Mouse (Mus musculus): ENCODE data around the gene Col16a1. TPM values are rescaled to one million over a fixed set of nuclear protein-coding genes. Genes with fewer than 3 reads are reported as not detected.

The Col16a1 gene
- polyA plus RNA-seq, 1 experiment from 2014 or later, result 3.1 TPM

DNA sequence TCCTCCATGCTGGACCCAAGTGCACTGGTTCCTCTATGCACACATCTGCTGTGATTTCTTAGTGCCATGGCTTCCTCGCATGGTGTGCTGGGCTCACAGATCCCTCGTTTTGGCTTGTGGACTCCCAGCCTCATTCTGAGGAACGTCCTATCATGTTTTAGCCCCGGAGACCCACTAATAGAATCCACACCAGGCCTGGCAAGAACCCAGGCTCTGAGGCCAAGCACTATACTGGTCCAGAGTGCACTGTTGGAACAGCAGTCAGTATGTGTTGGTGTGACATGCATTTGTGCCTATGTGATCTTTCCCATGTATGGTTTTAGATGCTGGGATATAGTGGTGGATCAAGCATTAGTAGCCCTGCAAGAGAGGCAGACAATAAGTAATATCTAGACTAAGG, 25.7 kb downstream of the Col16a1 start:
- H3K27me3 ChIP-seq (ENCODE audit: control insufficient read depth, insufficient read depth, low read depth, low read length), result no peaks in the 10 kb centered on the region; the same call in none of the 2 replicates
- 59% methylated on average over 4 of the region's 4 CpGs for WGBS (ENCODE audit: insufficient replicate concordance)

DNA sequence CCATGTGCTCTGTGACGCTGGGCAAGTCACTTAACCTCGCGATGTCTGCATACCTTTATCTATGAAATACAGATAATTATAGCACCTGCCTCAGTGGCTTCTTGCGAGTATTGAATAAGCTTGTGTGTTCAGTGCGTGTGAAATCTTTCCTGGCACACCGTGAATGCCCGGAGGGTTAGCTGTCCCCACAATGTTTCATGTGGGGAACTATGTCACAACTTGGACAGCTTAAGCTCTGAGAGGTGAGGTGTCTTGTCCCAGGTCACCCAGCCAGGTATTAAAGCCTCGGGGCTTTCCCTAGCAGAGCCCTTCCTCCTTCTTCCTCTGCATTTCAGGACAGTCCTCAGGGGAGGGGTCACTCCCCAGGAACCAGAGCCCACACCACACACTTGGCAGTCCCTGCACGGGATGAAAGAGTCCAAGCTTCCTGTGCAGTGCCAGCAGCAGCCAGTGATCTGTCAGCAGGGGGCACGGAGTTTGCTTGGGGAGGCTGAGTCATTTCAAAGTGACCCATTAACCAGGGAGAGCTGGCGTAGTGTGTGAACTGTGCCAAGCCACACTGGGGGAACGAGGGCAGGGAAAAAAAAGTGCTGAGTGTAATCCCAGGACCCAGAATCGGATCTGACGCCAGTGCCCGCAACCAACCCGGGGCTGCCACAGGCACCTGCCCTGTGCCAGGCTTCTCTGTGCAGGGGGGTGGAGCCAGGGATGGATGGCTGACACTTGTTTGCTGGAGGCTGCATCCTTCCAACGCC, 27.3 kb downstream of the Col16a1 start:
- no peak overlapping the region for H3K4me3 ChIP-seq (ENCODE audit: low read depth, low read length)
- H3K9ac ChIP-seq (ENCODE audit: low read depth, low read length), result no peak overlapping the region
- no peak for ATAC-seq (ENCODE audit: low read depth)
- H3K27me3 ChIP-seq (ENCODE audit: control insufficient read depth, insufficient read depth, low read depth, low read length), result no peaks in the 10 kb centered on the region; the same call in none of the 2 replicates
- no peaks in the 10 kb centered on the region for H3K36me3 ChIP-seq (ENCODE audit: control insufficient read depth, insufficient read depth)
- H3K9me3 ChIP-seq (replicated peaks; ENCODE audit: control insufficient read depth, low read length), result no peaks in the 10 kb centered on the region
- H3K27ac ChIP-seq (ENCODE audit: low read length), result no peak overlapping the region
- no peak overlapping the region for H3K4me2 ChIP-seq (ENCODE audit: low read depth, low read length)
- no peaks in the 10 kb centered on the region for H3K4me1 ChIP-seq (ENCODE audit: control insufficient read depth, low read depth, low read length)
- 55% methylated on average over 17 of the region's 17 CpGs for WGBS (ENCODE audit: insufficient replicate concordance)

More for the DNA sequence above, 25.7 kb downstream of the Col16a1 start:
- no peaks in the 10 kb centered on the region for H3K9me3 ChIP-seq (replicated peaks; ENCODE audit: control insufficient read depth, low read length)
- H3K4me2 ChIP-seq (ENCODE audit: low read depth, low read length), result no peak overlapping the region
- H3K27ac ChIP-seq (ENCODE audit: low read length), result no peak overlapping the region
- H3K4me3 ChIP-seq (ENCODE audit: low read depth, low read length), result no peak overlapping the region
- no peaks in the 10 kb centered on the region for H3K36me3 ChIP-seq (ENCODE audit: control insufficient read depth, insufficient read depth)
- H3K9ac ChIP-seq (ENCODE audit: low read depth, low read length), result no peak overlapping the region
- ATAC-seq (ENCODE audit: low read depth), result no peak
- H3K4me1 ChIP-seq (ENCODE audit: control insufficient read depth, low read depth, low read length), result no peaks in the 10 kb centered on the region

DNA sequence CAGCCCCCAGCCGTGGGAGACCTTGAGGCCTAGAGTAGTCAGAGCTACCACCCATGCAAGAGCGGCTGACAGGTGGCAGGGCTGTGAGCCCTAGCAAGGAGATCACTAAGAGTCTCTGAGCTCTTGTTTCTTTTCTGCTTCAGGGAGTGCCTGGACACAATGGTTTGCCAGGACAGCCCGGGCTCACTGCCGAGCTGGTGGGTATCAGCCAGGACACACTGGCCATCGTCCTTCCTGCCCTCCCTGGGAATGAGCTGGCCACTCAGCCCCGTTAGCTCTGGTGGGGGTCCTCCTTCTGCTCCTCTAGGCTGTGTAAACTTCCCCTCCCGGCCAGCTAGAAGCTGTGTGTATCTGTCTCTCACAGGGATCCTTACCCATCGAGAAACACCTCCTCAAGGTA, 29.2 kb downstream of the Col16a1 start:
- no peak overlapping the region for H3K27ac ChIP-seq (ENCODE audit: low read length)
- ATAC-seq (ENCODE audit: low read depth), result no peak
- no peak overlapping the region for H3K4me2 ChIP-seq (ENCODE audit: low read depth, low read length)
- H3K27me3 ChIP-seq (ENCODE audit: control insufficient read depth, insufficient read depth, low read depth, low read length), result no peaks in the 10 kb centered on the region; the same call in none of the 2 replicates
- H3K4me1 ChIP-seq (ENCODE audit: control insufficient read depth, low read depth, low read length), result no peaks in the 10 kb centered on the region
- no peak overlapping the region for H3K9ac ChIP-seq (ENCODE audit: low read depth, low read length)
- no peaks in the 10 kb centered on the region for H3K9me3 ChIP-seq (replicated peaks; ENCODE audit: control insufficient read depth, low read length)
- WGBS (ENCODE audit: insufficient replicate concordance), result 45% methylated on average over 8 of the region's 8 CpGs
- H3K36me3 ChIP-seq (ENCODE audit: control insufficient read depth, insufficient read depth), result no peaks in the 10 kb centered on the region
- no peak overlapping the region for H3K4me3 ChIP-seq (ENCODE audit: low read depth, low read length)

DNA sequence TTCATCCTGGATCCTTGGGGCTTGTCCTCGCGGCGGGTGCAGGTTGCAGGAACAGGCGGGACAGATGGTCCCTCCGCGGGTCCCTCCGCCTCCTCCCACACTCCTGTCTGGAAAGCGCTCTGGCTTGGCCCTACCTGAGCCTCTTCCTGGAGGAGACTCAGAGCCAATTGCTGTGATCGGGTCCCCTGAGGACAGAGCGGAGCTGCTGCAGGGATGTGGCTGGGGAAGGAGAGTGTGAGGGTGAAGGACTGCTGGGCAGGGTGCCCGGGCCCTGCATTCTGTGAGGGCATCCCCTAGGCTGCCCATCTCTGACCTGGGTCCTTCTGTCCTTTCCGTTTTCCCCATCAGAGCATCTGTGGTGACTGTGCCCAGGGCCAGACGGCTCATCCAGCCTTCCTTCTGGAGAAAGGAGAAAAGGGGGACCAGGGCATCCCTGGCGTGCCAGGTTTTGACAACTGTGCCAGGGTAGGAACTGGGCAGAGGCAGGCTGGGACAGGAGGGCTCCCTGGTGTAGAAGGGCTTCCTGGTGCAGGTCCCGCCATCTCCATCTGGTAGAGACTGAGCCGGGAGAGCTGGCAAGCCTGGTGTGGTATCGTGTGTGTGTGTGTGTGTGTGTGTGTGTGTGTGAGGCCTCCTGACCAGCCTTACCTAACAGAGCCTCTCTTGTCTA, 31.3 kb downstream of the Col16a1 start:
- no peaks in the 10 kb centered on the region for H3K9me3 ChIP-seq (replicated peaks; ENCODE audit: control insufficient read depth, low read length)
- 43% methylated on average over 17 of the region's 17 CpGs for WGBS (ENCODE audit: insufficient replicate concordance)
- no peak overlapping the region for H3K27ac ChIP-seq (ENCODE audit: low read length)
- no peaks in the 10 kb centered on the region; the same call in none of the 2 replicates for H3K27me3 ChIP-seq (ENCODE audit: control insufficient read depth, insufficient read depth, low read depth, low read length)
- no peaks in the 10 kb centered on the region for H3K4me1 ChIP-seq (ENCODE audit: control insufficient read depth, low read depth, low read length)
- H3K9ac ChIP-seq (ENCODE audit: low read depth, low read length), result no peak overlapping the region
- ATAC-seq (ENCODE audit: low read depth), result no peak
- H3K4me3 ChIP-seq (ENCODE audit: low read depth, low read length), result no peak overlapping the region
- H3K4me2 ChIP-seq (ENCODE audit: low read depth, low read length), result no peak overlapping the region
- H3K36me3 ChIP-seq (ENCODE audit: control insufficient read depth, insufficient read depth), result no peaks in the 10 kb centered on the region

DNA sequence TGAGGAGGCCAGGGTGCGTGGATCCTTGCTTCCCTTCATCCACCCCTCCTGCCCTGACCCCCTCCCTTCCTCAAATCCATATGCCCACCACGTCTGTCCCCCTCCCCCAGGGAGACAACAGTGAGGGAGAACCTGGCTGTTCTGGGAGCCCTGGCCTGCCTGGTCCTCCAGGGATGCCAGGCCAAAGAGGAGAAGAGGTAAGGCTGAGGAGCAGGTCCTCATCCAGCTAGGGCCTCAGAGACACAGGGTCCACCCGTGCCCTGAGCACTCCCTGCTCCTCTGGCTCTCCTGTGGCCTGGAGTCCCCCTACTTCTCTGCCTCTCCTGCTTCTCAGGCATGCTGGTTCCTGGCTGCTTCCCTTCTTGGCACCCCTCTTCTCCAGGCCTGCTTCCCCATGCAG, 31.9 kb downstream of the Col16a1 start:
- Histone ChIP-seq H3K4me2 (ENCODE audit: low read depth, low read length) (no peak overlapping the region), H3K9ac (ENCODE audit: low read depth, low read length) (no peak overlapping the region), H3K27me3 (ENCODE audit: control insufficient read depth, insufficient read depth, low read depth, low read length) (no peaks in the 10 kb centered on the region; the same call in none of the 2 replicates), H3K9me3 (replicated peaks; ENCODE audit: control insufficient read depth, low read length) (no peaks in the 10 kb centered on the region), H3K4me3 (ENCODE audit: low read depth, low read length) (no peak overlapping the region), H3K36me3 (ENCODE audit: control insufficient read depth, insufficient read depth) (no peaks in the 10 kb centered on the region), H3K27ac (ENCODE audit: low read length) (no peak overlapping the region), H3K4me1 (ENCODE audit: control insufficient read depth, low read depth, low read length) (no peaks in the 10 kb centered on the region)
- 40% methylated on average over 3 of the region's 3 CpGs for WGBS (ENCODE audit: insufficient replicate concordance)
- no peak for ATAC-seq (ENCODE audit: low read depth)

DNA sequence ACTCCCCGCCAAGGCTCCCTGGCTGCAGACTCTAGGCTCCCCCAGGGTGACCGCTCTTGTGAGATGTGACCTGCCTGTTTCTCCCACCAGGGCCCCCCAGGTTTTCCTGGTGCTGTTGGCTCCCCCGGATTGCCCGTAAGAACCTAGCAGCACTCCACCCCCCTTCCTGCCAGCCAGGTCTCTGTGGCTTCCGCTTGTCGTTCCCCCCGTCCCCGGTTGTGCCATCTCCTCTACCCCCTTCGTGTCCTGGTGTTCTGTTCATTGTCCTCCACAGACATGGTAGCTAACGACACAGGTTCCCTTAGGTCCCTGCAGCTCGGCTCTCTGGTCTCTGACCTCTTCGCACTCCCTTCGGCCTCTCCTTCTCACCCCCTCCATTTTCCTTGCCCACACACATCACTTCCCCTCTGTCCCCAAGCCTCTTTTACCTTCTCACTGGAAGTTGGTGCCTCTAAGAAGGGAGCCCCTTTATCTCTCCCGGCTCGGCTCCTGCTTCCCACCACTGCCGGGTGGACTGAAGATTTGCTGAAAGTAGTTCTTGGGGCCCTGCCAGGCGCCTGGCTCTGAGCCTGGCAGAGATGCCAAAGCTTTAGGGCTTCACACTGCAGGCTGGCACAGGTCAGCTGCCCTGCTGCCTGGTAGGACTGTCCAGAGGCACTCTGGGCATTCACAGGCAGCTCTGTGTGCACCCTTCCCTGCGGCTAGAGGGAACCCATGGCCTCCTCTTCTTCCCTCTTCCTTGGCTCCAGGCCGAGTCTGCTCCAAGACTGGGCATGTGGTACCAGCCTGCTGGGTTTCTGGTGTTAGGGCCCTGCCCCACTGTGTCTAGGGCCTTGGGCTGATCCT, 33.9 kb downstream of the Col16a1 start:
- no peak overlapping the region for H3K4me2 ChIP-seq (ENCODE audit: low read depth, low read length)
- H3K9ac ChIP-seq (ENCODE audit: low read depth, low read length), result no peak overlapping the region
- H3K27me3 ChIP-seq (ENCODE audit: control insufficient read depth, insufficient read depth, low read depth, low read length), result no peaks in the 10 kb centered on the region; the same call in 1 of the 2 replicates
- ATAC-seq (ENCODE audit: low read depth), result no peak
- no peaks in the 10 kb centered on the region for H3K9me3 ChIP-seq (replicated peaks; ENCODE audit: control insufficient read depth, low read length)
- H3K4me1 ChIP-seq (ENCODE audit: control insufficient read depth, low read depth, low read length), result no peaks in the 10 kb centered on the region
- H3K4me3 ChIP-seq (ENCODE audit: low read depth, low read length), result no peak overlapping the region
- WGBS (ENCODE audit: insufficient replicate concordance), result 49% methylated on average over 19 of the region's 19 CpGs
- no peak overlapping the region for H3K27ac ChIP-seq (ENCODE audit: low read length)
- no peaks in the 10 kb centered on the region for H3K36me3 ChIP-seq (ENCODE audit: control insufficient read depth, insufficient read depth)

DNA sequence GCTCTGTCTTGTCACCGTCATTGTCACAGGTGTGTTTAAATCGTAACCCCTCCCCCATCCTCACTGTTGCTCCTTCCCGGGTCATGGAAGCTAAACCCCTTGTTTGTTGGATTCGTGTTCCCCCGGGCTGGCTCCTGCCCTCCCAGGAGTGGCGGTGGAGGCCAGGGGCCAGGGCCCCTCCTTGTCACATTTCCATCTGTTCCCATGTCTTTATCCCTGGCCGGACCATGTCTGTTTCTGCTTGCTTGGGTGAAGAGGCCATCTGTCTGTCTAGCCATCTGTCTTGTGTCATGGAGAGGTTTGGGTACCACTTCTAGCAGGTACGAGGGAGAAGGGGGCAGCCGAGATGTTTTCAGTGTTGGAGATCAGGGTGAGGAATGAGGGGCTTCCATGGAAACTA, 34.6 kb downstream of the Col16a1 start:
- no peak overlapping the region for H3K4me3 ChIP-seq (ENCODE audit: low read depth, low read length)
- no peak overlapping the region for H3K9ac ChIP-seq (ENCODE audit: low read depth, low read length)
- no peaks in the 10 kb centered on the region; the same call in 1 of the 2 replicates for H3K27me3 ChIP-seq (ENCODE audit: control insufficient read depth, insufficient read depth, low read depth, low read length)
- no peaks in the 10 kb centered on the region for H3K36me3 ChIP-seq (ENCODE audit: control insufficient read depth, insufficient read depth)
- WGBS (ENCODE audit: insufficient replicate concordance), result 54% methylated on average over 9 of the region's 9 CpGs
- no peak overlapping the region for H3K27ac ChIP-seq (ENCODE audit: low read length)
- no peak for ATAC-seq (ENCODE audit: low read depth)
- H3K4me1 ChIP-seq (ENCODE audit: control insufficient read depth, low read depth, low read length), result no peaks in the 10 kb centered on the region
- no peaks in the 10 kb centered on the region for H3K9me3 ChIP-seq (replicated peaks; ENCODE audit: control insufficient read depth, low read length)
- no peak overlapping the region for H3K4me2 ChIP-seq (ENCODE audit: low read depth, low read length)

DNA sequence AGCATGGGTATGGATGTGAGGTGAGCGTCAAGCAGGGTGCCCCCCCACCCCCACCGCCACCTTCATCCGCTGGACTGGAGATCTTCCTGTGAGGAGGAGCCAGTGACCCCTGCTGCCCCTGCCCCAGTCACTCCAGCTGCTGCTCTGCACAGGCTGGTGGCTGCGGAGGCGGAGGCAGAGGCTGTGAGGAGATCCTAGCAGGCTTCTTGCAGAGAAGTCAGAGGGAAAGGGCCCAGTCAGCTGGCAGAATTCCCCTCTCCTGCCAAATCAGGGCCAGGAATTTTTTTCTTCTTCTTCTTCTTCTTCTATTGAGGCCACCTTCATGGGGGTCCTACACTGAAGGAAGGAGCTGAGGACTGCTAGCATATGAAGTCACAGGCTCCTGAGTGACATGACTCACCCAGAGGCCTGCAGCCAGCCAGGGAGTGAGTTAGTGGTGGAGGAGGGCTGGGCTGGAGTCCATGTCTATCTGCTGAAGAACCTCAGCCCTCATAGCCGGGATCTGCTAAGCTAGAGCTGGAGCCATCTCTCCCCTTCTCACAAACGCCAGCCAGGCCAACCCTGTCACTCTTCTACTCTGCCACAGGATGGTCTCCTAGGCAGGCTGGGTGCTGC, 36.8 kb downstream of the Col16a1 start:
- Histone ChIP-seq H3K4me1 (ENCODE audit: control insufficient read depth, low read depth, low read length) (no peaks in the 10 kb centered on the region), H3K27ac (ENCODE audit: low read length) (no peak overlapping the region), H3K9me3 (replicated peaks; ENCODE audit: control insufficient read depth, low read length) (no peaks in the 10 kb centered on the region), H3K4me2 (ENCODE audit: low read depth, low read length) (no peak overlapping the region), H3K36me3 (ENCODE audit: control insufficient read depth, insufficient read depth) (no peaks in the 10 kb centered on the region), H3K4me3 (ENCODE audit: low read depth, low read length) (no peak overlapping the region), H3K9ac (ENCODE audit: low read depth, low read length) (no peak overlapping the region), H3K27me3 (ENCODE audit: control insufficient read depth, insufficient read depth, low read depth, low read length) (peaks cover 6% of the 10 kb centered on the region)
- no peak for ATAC-seq (ENCODE audit: low read depth)
- 54% methylated on average over 7 of the region's 7 CpGs for WGBS (ENCODE audit: insufficient replicate concordance)
